Mouse (Mus musculus): ENCODE data around the gene Fignl2.

The Fignl2 gene

GRCm38 (mm10) chr15:101008386-101009010 is 69.9 kb downstream of the Fignl2 start:
- no peak for DNase-seq (ENCODE audit: low spot score)

DNA sequence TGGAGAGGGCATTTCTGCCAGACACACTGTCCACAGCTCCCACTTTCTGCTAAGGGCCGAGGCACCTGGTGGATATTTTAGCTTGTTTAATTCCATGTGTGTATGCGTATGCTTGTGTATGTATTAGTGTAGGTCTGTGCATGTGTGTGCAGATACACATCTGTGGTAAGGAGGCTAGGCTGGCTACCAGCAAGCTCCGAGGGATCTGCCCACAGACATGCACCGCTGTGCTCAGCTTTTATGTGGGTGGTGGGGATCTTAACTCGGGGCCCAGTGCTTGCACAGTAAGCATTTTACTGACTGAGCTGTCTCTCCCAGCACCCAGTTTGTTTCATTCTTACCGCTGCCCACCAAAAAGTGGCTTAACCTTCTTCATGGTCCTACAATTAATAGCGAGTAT is 71.1 kb downstream of the Fignl2 start:
- DNase-seq (ENCODE audit: low spot score): no peak

DNA sequence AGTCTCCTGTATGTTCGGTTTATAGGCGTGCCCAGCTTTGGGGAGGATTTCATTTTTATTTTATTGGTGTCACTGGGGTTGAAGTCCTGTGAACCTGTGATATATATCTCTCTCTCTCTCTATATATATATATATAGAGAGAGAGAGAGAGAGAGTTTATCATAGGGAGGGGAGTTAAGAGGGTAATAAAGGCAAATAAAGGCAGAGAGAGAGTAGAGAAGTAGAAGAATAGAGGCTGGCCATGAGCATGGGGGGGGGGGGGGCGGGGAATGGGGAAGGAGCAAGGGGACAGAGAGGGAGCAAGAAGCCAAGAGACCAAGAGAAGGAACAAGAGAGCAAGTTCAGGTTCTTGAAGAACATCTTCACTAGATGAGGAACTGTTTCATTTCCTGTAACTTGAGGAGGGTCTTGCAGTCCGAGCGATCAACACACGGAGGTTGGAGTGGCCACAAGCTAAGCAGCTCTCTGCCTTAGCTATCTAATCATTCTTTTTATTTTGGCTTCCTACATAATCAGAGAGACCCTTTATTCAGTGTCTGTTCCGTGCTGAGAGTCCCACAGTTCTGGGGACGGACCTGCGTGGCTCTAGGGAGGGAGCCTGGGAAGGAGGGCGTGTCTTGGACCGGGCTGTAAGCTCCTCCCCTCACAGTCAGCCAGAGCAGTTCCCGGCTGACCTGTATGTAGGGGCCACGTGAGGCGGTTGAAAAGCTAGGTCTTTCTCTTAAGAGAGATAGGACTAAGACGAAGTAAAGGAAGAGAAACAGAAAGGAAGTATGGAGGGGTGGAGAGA is 71.9 kb downstream of the Fignl2 start:
- no peak for DNase-seq (ENCODE audit: low spot score)

DNA sequence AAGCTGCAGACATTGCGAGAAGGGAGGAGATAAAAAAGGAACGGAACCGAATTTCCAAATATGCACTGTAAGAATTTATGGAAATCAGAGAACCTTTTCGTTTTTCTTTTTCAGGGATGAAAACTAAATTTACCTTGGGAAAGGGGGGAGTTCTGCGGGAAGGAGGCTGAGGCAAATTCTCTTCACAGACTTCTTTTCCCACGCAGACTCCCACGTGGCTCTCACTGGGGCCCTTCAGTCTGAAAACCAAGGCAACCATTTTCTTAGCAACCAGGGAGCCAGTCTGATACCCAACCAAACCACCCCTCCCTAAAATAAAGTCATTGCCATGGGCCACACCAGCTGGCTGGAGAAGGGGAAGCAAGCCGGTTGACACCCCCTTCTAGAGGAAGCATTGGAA is 72.7 kb downstream of the Fignl2 start:
- no peak for DNase-seq (ENCODE audit: low spot score)

- no peak for DNase-seq (ENCODE audit: low spot score)
Measured at GRCm38 (mm10) chr15:101004538-101004937, 73.8 kb downstream of the Fignl2 start.

GRCm38 (mm10) chr15:101002466-101002865 is 75.9 kb downstream of the Fignl2 start:
- no peak for DNase-seq (ENCODE audit: low spot score)

DNA sequence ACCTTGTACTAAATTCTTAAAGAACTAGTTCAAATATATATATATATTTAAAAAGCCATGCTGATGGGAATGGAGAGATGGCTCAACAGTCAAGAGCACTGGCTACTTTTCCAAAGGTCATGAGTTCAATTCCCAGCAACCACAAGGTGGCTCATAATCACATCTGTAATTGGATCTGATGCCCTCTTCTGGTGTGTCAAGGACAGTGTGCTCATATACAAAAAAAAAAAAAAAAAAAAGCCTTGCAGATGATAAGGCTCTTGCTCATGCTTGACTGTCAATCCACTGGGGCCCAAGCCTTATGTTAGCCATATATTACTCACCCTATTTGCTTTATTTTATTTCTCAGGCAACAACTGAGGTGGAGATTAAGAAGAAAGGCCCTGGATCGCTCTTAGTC is 76.7 kb downstream of the Fignl2 start:
- no peak for DNase-seq (ENCODE audit: low spot score)

Data from layer of hippocampus, adult 9-10 months (tissue).